Mouse (Mus musculus) cerebellum, adult 2 months (tissue): ENCODE data around the gene Kyat3. TPM values are rescaled to one million over a fixed set of nuclear protein-coding genes. Genes with fewer than 3 reads are reported as not detected.

ENCODE experiments used
- DNase-seq, 2 experiments: peaks; one replicate each; pipeline ENCODE4 v3.0.0; 2021
- H3K27ac ChIP-seq: fragments of 200-500 bp; 2 replicates; pipeline ENCODE4 v1.5.1; 2012; ENCODE audit warnings: low read length, control low read depth, inconsistent platforms; ENCODE audit not compliant: insufficient read depth
- H3K27me3 ChIP-seq: fragments of 200-500 bp; 2 replicates; pipeline ENCODE4 v1.6.1; 2012; ENCODE audit warnings: inconsistent platforms, mild to moderate bottlenecking, low read length, moderate library complexity; ENCODE audit not compliant: control insufficient read depth, insufficient read depth
- H3K4me1 ChIP-seq: fragments of 200-500 bp; 2 replicates; pipeline ENCODE4 v1.6.1; 2011; ENCODE audit warnings: low read length; ENCODE audit not compliant: control insufficient read depth, insufficient read depth
- H3K4me3 ChIP-seq: fragments of 200-500 bp; replicated peaks from 2 replicates; pipeline ENCODE3; 2011; ENCODE audit warnings: mild to moderate bottlenecking, low read depth, low read length, control low read depth; ENCODE audit not compliant: insufficient read depth
- CTCF ChIP-seq: fragments of 200-500 bp; IDR thresholded peaks from 2 replicates; pipeline ENCODE4 v1.5.1; 2011; ENCODE audit warnings: low read depth, mild to moderate bottlenecking, control low read depth, low read length, moderate library complexity, borderline replicate concordance; ENCODE audit not compliant: insufficient read depth
- POLR2A ChIP-seq: fragments of 200-500 bp; IDR thresholded peaks from 2 replicates; pipeline ENCODE4 v1.6.1; 2011; ENCODE audit warnings: low read length, control low read depth, borderline replicate concordance; ENCODE audit not compliant: insufficient read depth
- WGBS: fragments of 180-500 bp; shearing (Covaris S2); methylation state at CpG from one replicate; pipeline ENCODE4 v1.1.7; 2018; 5-methylcytosine and 5-hydroxymethylcytosine counted together
- polyA plus RNA-seq: library from polyadenylated mRNA; depleted of rRNA; stranded (reverse); fragments of >200 nt; gene quantifications from 2 replicates; pipeline ENCODE4 v1.2.3, GENCODE M21; 2012; rRNA removed

Gene Kyat3
- polyA plus RNA-seq, 1 experiment: 6.5 TPM

DNA sequence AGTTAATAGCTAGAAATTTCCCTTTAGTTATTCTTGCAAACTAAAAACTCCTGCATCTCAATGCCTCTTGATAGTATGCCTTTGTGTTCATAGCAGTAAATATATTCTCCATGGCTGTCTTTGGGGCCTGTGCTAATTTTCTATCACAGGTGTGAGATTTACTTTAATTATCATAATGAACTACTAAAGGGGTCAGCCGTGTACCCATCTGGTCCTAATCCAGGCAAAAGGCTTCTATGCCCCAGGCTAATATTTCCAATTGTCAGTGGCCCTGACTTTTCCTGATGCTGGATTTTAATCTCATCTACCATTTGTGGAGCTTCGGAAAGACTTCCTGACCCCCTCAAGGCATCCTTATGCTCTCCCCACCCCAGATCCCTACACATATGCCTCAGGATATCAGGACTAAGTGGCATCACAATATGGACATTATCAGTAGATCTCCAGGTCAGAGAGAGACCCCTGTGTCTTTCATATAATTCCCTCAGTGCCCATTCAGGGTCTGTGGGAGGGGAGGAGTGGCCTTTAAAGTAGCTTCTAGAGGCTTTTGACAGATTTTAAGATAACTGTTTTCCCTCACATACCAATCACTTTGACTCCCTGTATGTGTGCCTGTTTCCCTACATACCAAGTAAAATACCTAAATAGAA is 85.7 kb downstream of the Kyat3 start:
- Histone ChIP-seq H3K27me3 (no peaks in the 10 kb centered on the region), H3K4me3 (no peak overlapping the region), H3K4me1 (no peaks in the 10 kb centered on the region), H3K27ac (no peak overlapping the region)
- DNase-seq: no peak
- WGBS: 73% methylated on average over 2 of the region's 2 CpGs
- no peak for TF ChIP-seq CTCF

DNA sequence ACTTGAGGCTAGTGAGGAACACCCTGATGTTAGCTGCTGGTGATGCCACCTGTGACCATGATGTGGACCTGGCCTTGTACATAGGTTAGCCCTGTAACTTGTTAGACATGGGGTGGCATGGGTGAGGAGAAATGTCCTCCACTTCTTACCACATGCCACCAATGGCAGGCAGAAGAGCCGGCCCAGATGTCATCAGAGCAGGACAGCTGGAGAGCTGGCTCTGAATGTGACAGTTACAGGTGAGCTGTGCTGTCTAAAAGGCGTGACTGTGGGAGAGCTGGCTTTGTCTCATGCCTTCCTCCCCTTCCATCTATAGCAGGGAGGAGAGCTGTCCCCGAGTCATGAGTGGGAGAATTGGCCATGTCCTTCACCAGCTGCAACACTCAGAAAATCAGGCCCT is 94.7 kb downstream of the Kyat3 start:
- Histone ChIP-seq H3K4me3 (no peak overlapping the region), H3K4me1 (no peaks in the 10 kb centered on the region), H3K27me3 (no peaks in the 10 kb centered on the region), H3K27ac (no peak overlapping the region)
- 80% methylated on average over 3 of the region's 3 CpGs for WGBS
- TF ChIP-seq POLR2A: no peak
- no peak for TF ChIP-seq CTCF
- no peak for DNase-seq

Other genes with a start within 250 kb of the Kyat3 start
- 1.7 and 2.4 TPM in 2 replicates for gene Gbp5, start 207.1 kb upstream of the Kyat3 start, polyA plus RNA-seq
- 1.5 and 1.7 TPM in 2 replicates for gene Gbp7, start 170.7 kb upstream of the Kyat3 start, polyA plus RNA-seq
- gene Gbp3, start 141.0 kb upstream of the Kyat3 start, polyA plus RNA-seq: 5.4 and 8.5 TPM in 2 replicates
- not detected in 2 replicates for gene Gbp2b, start 106.2 kb upstream of the Kyat3 start, polyA plus RNA-seq
- 2.5 and 3.3 TPM in 2 replicates for gene Gbp2, start 80.4 kb upstream of the Kyat3 start, polyA plus RNA-seq
- 46.8 and 47.9 TPM in 2 replicates for gene Gtf2b, start 64.0 kb downstream of the Kyat3 start, polyA plus RNA-seq
- 13.2 and 13.6 TPM in 2 replicates for gene Pkn2, start 181.0 kb downstream of the Kyat3 start, polyA plus RNA-seq